Mouse (Mus musculus) G1E (cell line): Measurements from ENCODE around the gene Bzw2. TPM values are rescaled to one million over a fixed set of nuclear protein-coding genes. Genes with fewer than 3 reads are reported as not detected.

Experiments used
- ATAC-seq: 2 replicates; pipeline ENCODE4 v1.8.0; 2016; ENCODE audit warnings: mild to moderate bottlenecking; ENCODE audit not compliant: insufficient number of reproducible peaks, poor library complexity, low FRiP score, severe bottlenecking; ENCODE audit errors: extremely low read depth
- DNase-seq: peaks from one replicate; pipeline ENCODE4 v3.0.0; 2012; ENCODE audit warnings: low spot score
- H3K27me3 ChIP-seq: 2 replicates; pipeline ENCODE4 v1.6.1; 2012; ENCODE audit warnings: mild to moderate bottlenecking, low read length, inconsistent platforms; ENCODE audit not compliant: insufficient read depth
- H3K36me3 ChIP-seq: replicated peaks from 2 replicates; pipeline ENCODE3; 2012; ENCODE audit warnings: mild to moderate bottlenecking, inconsistent platforms
- H3K4me1 ChIP-seq: 2 replicates; pipeline ENCODE4 v1.6.1; 2012; ENCODE audit warnings: low read depth, low read length, inconsistent platforms, mixed read lengths; ENCODE audit not compliant: insufficient read depth
- H3K4me3 ChIP-seq: 2 replicates; pipeline ENCODE4 v1.5.1; 2012; ENCODE audit warnings: low read depth, mild to moderate bottlenecking, inconsistent platforms, low read length, moderate library complexity, mixed read lengths
- H3K9me3 ChIP-seq: replicated peaks from 2 replicates; pipeline ENCODE4 v1.6.1; 2012; ENCODE audit warnings: inconsistent platforms
- CTCF ChIP-seq: IDR thresholded peaks from 2 replicates; pipeline ENCODE4 v1.5.1; 2012; ENCODE audit warnings: low read depth, low read length, inconsistent platforms, mixed read lengths
- GATA1 ChIP-seq: IDR thresholded peaks from 2 replicates; pipeline ENCODE4 v1.6.1; 2012; ENCODE audit warnings: borderline replicate concordance, low read length, inconsistent platforms, mixed read lengths
- GATA2 ChIP-seq: IDR thresholded peaks from 2 replicates; pipeline ENCODE4 v1.6.1; 2012; ENCODE audit warnings: low read depth, low read length, inconsistent platforms, borderline replicate concordance
- POLR2AphosphoS5 ChIP-seq: IDR thresholded peaks from 2 replicates; pipeline ENCODE4 v1.6.1; 2012; ENCODE audit warnings: low read depth, low read length, inconsistent platforms; ENCODE audit not compliant: insufficient replicate concordance
- TAL1 ChIP-seq: conservative IDR thresholded peaks from 2 replicates; pipeline ENCODE4 v1.6.1; 2012; ENCODE audit warnings: low read depth, low read length, inconsistent platforms, mixed read lengths
- polyA plus RNA-seq: library from polyadenylated mRNA; stranded (reverse); fragments of >175 nt; gene quantifications from 2 replicates; pipeline ENCODE4 v1.2.3, GENCODE M21; 2012
- total RNA-seq, 2 experiments: library from RNA; stranded (forward) in 1 of 2; stranded (reverse) in 1 of 2; fragments of 200-1000 nt in 1 of 2; fragments of >200 nt in 1 of 2; fragmentation: Nextera tagmentation in 1 of 2; gene quantifications; 2 replicates each; pipeline ENCODE4 v1.2.3; 2014 to 2017

Bzw2 gene
- total and polyA plus RNA-seq, 3 experiments = 23.8 to 134 (median 129) TPM

DNA sequence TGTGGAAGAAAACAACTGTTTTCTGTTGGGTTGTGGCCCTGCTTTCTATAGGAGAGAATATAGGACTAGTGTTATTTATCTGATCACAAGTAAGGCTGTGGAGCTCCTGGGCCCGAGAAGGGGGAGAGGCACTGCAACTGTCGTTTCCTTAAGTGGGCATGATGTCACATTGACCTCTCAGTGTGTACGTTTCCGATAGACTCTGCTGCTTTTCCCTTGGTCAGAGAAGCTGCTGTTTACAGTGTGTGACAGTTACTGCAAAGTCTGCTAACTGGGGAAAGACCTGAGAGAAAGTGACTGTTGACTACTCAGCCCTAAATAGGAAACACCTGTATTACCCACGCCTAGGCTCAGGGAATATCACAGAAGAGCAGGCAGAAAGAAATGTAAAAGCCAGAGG is 111.7 kb downstream of the Bzw2 start:
- Histone ChIP-seq H3K36me3 (no peaks in the 10 kb centered on the region), H3K27me3 (no peaks in the 10 kb centered on the region; the same call in 1 of the 2 replicates), H3K4me3 (no peak overlapping the region), H3K9me3 (peaks cover 11% of the 10 kb centered on the region), H3K4me1 (no peaks in the 10 kb centered on the region)
- no peak for TF ChIP-seq GATA2
- TF ChIP-seq TAL1 = no peak
- no peak for TF ChIP-seq POLR2AphosphoS5
- TF ChIP-seq GATA1 = no peak
- no peak for TF ChIP-seq CTCF
- DNase-seq (no peak), ATAC-seq (no peak)

- H3K9me3 ChIP-seq = peaks cover 11% of the 10 kb centered on the region
- H3K4me3 ChIP-seq = no peak overlapping the region
- no peaks in the 10 kb centered on the region; the same call in 1 of the 2 replicates for H3K27me3 ChIP-seq
- H3K4me1 ChIP-seq = no peaks in the 10 kb centered on the region
- ATAC-seq (no peak), DNase-seq (no peak)
- H3K36me3 ChIP-seq = no peaks in the 10 kb centered on the region
- no peak for TF ChIP-seq CTCF
- no peak for TF ChIP-seq TAL1
- no peak for TF ChIP-seq GATA1
- TF ChIP-seq POLR2AphosphoS5 = no peak
- no peak for TF ChIP-seq GATA2
Observed at GRCm38 (mm10) chr12:36044691-36045090, 113.2 kb downstream of the Bzw2 start.

DNA sequence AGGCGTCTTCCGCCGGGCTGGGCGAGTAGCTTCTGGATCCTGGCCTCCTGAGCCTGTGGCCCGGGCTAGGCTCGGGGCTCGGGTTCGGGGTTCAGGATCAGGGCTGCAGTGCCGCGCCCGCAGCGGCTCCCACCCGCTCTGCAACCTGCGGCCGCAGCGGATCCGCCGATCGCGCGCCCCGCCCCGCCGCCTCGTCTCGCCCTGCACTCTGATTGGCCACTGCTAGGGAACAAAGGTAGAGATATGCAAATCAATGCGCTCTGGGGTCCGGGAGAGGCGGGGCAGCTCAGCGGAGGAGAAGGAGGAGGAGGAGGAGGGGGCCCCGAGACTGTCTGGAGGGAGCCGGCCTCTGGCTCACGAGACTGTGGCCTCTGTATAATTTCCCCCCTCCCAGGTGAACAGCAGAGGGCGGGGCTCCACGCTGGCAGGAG is 115.5 kb downstream of the Bzw2 start, which contains the start of gene Tspan13:
TSS of gene Tspan13 (minus strand) at position 153 of the 431 bp plus-strand sequence.
- Histone ChIP-seq H3K27me3 (no peaks in the 10 kb centered on the region; the same call in 1 of the 2 replicates), H3K4me1 (no peaks in the 10 kb centered on the region), H3K9me3 (peaks cover 11% of the 10 kb centered on the region), H3K4me3 (no peak within 1 kb of the TSS), H3K36me3 (no peaks in the 10 kb centered on the region)
- TF ChIP-seq TAL1 = no peak
- TF ChIP-seq POLR2AphosphoS5 = no peak
- no peak for TF ChIP-seq GATA2
- TF ChIP-seq GATA1 = no peak
- TF ChIP-seq CTCF = no peak
- no peak for DNase-seq
- ATAC-seq = no peak

Other genes with a start within 250 kb of the Bzw2 start
- not detected in 2 replicates for gene Agr3, start 232.5 kb downstream of the Bzw2 start, total RNA-seq (2014; fragmentation: Nextera tagmentation)
- 0.22 TPM in 1 of 2 replicates, not detected in the other for gene Agr3, start 232.5 kb downstream of the Bzw2 start, total RNA-seq (2017)
- gene Agr3, start 232.5 kb downstream of the Bzw2 start, polyA plus RNA-seq = not detected in 2 replicates
- not detected in 2 replicates for gene Agr2, start 165.2 kb downstream of the Bzw2 start, total RNA-seq (2014; fragmentation: Nextera tagmentation)
- 0.33 TPM in 1 of 2 replicates, not detected in the other for gene Agr2, start 165.2 kb downstream of the Bzw2 start, total RNA-seq (2017)
- not detected in 2 replicates for gene Agr2, start 165.2 kb downstream of the Bzw2 start, polyA plus RNA-seq
- not detected in 2 replicates for gene Tspan13, start 115.6 kb downstream of the Bzw2 start, total RNA-seq (2014; fragmentation: Nextera tagmentation)
- 0.12 TPM in 1 of 2 replicates, not detected in the other for gene Tspan13, start 115.6 kb downstream of the Bzw2 start, total RNA-seq (2017)
- gene Tspan13, start 115.6 kb downstream of the Bzw2 start, polyA plus RNA-seq = 0.08 TPM in 1 of 2 replicates, not detected in the other
- 41.8 and 49.1 TPM in 2 replicates for gene Ankmy2, start 966 bp downstream of the Bzw2 start, total RNA-seq (2014; fragmentation: Nextera tagmentation)
- gene Ankmy2, start 966 bp downstream of the Bzw2 start, total RNA-seq (2017) = 44.1 and 49.6 TPM in 2 replicates
- gene Ankmy2, start 966 bp downstream of the Bzw2 start, polyA plus RNA-seq = 2.5 and 2.7 TPM in 2 replicates
- gene Lrrc72, start 95.3 kb upstream of the Bzw2 start, total RNA-seq (2014; fragmentation: Nextera tagmentation) = not detected in 2 replicates
- gene Lrrc72, start 95.3 kb upstream of the Bzw2 start, total RNA-seq (2017) = 0.35 TPM in 1 of 2 replicates, not detected in the other
- not detected in 2 replicates for gene Lrrc72, start 95.3 kb upstream of the Bzw2 start, polyA plus RNA-seq
- not detected in 2 replicates for gene Sostdc1, start 156.1 kb upstream of the Bzw2 start, total RNA-seq (2014; fragmentation: Nextera tagmentation)
- not detected in 2 replicates for gene Sostdc1, start 156.1 kb upstream of the Bzw2 start, total RNA-seq (2017)
- gene Sostdc1, start 156.1 kb upstream of the Bzw2 start, polyA plus RNA-seq = not detected in 2 replicates
- 4.7 and 7.2 TPM in 2 replicates for gene Ispd, start 223.4 kb upstream of the Bzw2 start, total RNA-seq (2014; fragmentation: Nextera tagmentation)
- 6.2 and 10.2 TPM in 2 replicates for gene Ispd, start 223.4 kb upstream of the Bzw2 start, total RNA-seq (2017)
- gene Ispd, start 223.4 kb upstream of the Bzw2 start, polyA plus RNA-seq = 1.5 and 1.9 TPM in 2 replicates
- 1.4 and 2.2 TPM in 2 replicates for gene D630036H23Rik, start 224.1 kb upstream of the Bzw2 start, total RNA-seq (2014; fragmentation: Nextera tagmentation)
- 1.2 and 2.1 TPM in 2 replicates for gene D630036H23Rik, start 224.1 kb upstream of the Bzw2 start, total RNA-seq (2017)
- gene D630036H23Rik, start 224.1 kb upstream of the Bzw2 start, polyA plus RNA-seq = 1.6 and 1.7 TPM in 2 replicates